Mouse (Mus musculus): ENCODE results near the gene Aars2.

The Aars2 gene

DNA sequence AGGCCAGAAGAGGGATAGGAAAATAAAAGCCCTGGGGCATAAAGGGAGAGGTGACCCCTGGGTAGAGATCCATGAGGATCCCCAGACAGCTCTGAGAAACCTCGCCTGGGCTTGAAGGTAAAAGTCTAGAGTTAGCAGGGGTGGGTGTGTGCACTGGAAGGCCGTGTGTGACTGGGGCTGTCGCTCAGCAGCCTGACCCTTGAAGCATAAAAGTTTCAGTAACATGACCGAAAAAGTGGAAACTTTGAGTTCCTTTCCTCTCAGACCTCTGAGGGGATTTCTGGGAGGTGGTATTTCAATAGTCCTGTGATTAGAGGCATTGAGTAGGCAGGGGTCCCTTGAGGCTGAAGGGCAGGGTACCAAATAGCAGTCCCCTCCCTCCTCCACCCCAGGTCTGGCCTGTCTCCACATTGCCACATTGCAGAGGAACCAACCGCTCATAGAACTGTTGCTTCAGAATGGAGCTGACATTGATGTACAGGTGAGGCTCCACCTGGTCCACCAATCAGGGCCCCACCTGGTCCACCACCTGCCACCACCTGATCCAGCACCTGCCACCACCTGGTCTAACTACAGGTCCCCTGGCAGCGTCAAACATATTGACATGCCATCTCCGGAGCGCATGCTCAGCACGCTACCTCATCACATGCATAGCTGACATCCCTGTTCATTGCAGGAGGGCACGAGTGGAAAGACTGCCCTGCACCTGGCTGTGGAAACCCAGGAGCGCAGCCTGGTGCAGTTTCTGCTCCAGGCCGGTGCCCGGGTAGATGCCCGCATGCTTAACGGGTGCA, 53.3 kb downstream of the Aars2 start:
- DNase-seq, result peak; percentile 74 to 79

DNA sequence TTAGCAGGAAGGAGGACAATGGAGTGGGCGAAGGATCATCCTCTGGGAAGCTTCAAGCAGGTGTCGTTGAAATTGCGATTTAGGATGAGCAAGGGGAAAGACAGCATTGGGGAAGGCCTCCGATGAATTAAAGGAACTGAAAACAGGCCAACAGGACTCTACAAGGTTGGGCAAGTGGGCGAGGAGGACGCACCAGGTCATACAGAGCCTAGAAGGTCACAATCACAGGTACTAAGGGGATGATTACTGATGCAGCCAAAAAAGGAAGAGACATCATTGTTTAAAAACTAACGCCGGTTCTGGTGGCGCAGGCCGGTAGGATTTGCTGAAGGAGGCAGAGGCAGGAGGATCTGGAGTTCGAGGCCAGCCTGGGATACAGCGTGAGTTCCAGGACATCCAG, 56.6 kb downstream of the Aars2 start:
- peak in 1 of 2 experiments; percentile 45 for DNase-seq

DNA sequence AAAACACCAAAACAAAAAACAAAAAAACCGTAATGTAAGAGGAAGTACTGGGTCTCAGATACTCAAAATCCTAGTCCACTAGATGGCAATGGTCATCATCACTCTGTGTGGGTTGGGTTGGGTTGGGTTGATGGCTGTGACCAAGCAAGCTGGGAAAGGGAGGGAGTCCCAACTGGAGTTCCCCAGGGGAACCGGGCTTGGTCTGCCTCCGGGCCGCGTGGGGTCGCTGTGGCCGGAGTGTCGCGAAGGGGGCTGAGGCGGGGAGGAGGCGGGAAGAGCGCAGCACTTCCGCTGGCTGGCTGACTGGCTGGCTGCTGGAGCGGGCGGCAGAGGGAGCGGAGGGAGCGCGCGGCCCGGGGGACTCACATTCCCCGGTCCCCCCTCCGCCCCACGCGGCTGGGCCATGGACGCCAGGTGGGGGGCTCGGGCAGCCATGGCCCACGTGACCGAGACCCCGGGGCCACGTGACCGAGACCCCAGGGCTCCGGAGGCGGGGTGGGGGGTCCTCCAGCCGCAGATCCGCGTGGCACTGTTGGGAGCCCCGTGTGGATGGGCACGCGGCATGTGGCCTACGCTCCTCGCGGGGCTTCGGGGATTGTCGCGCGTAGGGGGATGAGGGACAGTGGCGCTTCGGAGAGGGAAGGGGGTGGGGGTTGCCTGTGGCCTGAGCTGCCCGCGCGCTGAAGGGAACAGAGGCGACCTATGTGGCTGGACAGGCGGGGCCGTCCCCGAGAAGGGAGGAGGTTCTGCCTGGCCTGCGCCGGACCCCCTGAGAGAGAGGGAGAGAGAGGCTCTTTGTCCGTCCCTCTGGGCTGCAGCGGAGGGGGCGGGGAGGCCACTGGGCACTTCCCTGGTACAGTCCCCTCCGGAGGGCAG, 57.3 kb downstream of the Aars2 start, which contains the start of gene Slc35b2:
TSS of gene Slc35b2 (plus strand) at position 220 of the 876 bp plus-strand sequence.
- DNase-seq, result peak; percentile 97 to 98

DNA sequence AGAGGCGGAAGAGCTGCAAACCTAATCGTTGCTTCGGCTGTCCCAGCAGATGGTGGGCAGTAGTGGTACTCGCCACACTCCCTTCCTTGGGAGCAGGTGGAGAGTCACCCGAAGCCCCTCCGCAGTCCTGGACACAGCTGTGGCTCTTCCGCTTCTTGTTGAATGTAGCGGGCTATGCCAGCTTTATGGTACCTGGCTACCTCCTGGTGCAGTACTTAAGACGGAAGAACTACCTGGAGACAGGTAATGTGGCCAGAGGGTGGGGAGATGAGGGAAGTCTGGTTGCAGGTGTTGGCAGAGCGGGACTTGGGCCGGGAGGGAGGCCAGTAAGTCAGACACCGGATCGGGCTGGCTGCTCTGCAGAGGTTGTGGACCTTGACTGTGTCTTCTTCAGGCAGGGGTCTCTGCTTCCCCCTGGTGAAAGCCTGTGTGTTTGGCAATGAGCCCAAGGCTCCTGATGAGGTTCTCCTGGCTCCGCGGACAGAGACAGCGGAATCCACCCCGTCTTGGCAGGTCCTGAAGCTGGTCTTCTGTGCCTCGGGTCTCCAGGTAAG, 58.0 kb downstream of the Aars2 start:
- DNase-seq, result peak; percentile 63 to 73

DNA sequence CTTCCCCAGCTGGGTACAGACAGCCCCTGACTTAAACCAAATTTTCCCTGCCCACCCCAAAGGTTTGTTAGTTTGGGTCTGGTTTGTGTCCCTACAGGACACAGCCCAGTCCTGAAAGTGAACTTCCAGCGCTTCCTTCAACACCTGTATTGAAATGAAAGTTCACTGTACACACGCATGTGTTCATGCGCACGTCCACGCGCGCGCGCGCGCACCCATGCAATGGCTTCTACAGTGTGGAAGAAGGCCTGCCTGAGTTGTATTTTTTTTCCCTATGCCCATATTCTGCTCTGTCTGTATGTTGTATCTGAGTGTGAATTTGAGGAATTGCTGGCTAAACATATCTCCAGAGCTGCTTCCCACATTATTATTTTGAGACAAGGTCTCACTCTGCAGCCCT, 58.5 kb downstream of the Aars2 start:
- DNase-seq, result no peak

DNA sequence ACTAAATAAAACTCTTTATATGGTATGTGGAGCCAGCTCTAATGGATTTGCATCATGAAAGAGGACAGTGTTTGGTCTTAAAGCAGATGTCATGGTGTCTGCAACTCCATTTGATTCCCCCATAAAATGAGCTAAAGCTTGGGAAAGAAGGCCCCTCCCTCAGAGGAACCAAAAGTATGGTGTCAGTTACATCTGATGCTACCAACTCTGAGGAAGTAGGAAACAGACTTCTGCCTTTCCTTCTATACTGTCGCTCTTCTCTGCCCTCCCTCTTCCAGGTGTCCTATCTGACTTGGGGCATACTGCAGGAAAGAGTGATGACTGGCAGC, 59.4 kb downstream of the Aars2 start:
- no peak for DNase-seq

DNA sequence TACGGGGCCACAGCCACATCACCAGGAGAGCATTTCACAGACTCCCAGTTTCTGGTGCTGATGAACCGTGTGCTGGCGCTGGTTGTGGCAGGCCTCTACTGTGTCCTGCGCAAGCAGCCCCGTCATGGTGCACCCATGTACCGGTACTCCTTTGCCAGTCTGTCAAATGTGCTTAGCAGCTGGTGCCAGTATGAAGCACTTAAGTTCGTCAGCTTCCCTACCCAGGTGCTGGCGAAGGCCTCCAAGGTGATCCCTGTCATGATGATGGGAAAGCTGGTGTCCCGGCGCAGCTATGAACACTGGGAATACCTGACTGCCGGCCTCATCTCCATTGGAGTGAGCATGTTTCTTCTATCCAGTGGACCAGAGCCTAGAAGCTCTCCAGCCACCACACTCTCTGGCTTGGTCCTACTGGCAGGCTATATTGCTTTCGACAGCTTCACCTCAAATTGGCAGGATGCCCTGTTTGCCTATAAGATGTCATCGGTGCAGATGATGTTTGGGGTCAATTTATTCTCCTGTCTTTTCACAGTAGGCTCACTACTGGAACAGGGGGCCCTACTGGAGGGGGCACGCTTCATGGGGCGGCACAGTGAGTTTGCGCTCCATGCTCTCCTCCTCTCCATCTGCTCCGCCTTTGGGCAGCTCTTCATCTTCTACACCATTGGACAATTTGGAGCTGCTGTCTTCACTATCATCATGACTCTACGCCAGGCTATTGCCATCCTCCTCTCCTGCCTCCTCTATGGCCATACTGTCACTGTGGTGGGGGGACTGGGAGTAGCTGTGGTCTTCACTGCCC, 59.9 kb downstream of the Aars2 start:
- DNase-seq, result peak; percentile 65 to 74

DNA sequence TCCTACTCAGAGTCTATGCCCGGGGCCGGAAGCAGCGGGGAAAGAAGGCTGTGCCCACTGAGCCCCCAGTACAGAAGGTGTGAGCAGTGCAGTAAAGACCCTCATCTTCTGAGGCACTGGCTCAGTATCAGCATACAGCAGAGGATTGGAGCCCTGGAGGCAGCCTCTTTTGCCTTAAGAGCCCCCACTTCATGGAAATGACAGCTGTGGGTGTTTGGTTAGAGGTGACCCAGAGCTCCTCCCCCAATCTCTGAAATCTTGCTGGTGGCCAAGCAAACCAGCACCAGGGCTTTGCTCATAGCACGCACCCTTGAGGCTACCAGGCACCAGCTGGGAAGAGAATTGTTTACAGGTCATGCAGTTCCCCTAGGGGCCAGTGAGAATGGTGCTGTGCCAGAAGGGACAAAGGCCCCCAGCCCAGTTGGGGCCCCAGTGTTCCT, 60.5 kb downstream of the Aars2 start:
- peak; percentile 37 to 46 for DNase-seq

DNA sequence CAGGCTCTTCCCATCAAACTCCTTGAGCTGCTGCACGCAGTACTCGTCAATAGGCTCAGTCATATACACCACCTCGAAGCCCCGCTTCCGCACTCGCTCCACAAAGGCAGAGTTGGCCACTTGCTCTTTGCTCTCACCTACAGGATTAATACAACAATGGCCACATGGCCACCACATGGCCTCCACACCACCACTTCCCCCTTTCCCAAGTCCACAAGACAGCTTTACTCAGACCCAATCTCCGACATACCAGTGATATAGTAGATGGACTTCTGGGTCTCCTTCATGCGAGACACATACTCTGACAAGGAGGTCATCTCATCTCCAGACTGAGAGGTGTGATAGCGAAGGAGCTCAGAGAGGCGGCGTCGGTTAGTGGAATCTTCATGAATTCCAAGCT, 62.3 kb downstream of the Aars2 start:
- no peak for DNase-seq

DNA sequence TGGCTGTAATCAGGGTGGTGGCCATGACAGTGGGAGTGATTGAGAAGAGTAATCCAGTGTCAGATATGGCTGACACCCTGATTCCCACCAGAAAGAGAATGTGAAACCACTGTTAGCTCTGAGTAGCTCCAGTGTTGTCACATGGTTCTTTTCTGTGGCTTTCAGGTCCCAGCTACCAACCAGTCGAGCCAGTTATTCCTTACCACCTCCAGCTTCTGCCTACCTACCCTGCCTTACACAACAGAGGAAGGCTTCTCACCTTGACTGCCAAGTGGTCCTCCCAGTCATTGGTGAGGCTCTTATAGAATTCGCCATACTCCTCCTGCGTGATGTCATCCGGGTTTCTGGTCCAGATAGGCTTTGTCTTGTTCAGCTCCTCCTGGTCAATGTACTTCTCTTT, 63.4 kb downstream of the Aars2 start:
- no peak for DNase-seq

All from cerebellum, postnatal 10 days (tissue).